13 mouse cellular contexts compared by ENCODE assay signal in genomic region chr6:129399945-129400344, GRCm38 (mm10). TPM values are rescaled to one million over a fixed set of nuclear protein-coding genes. Genes with fewer than 3 reads are reported as not detected.
DNase-seq lines count a peak whose midpoint lies in the region; ATAC-seq and TF ChIP-seq lines count a peak whose summit lies in the region.
"Had no signal": no experiment of that assay in that cellular context is flagged by ENCODE, and none has a peak within 500 bp of the region (broad histone marks: within the 10 kb centered on the region; RNA-seq: fewer than 3 reads in every experiment).

No protein-coding gene starts in this region.

- H3K4me1 ChIP-seq in heart, postnatal 0 days (ENCODE audit: control insufficient read depth, insufficient read depth), result no peaks in the 10 kb centered on the region
- H3K4me1 ChIP-seq in liver, embryonic 14.5 days (replicated peaks; ENCODE audit: control insufficient read depth in 2 of 2, insufficient read depth in 2 of 2, low read length in 1 of 2), result no peaks in the 10 kb centered on the region; a peak in 1 of 4 replicates
- H3K4me1 ChIP-seq in hindbrain, embryonic 11.5 days (replicated peaks; ENCODE audit: control insufficient read depth, insufficient read depth, low read length), result no peaks in the 10 kb centered on the region
- no peaks in the 10 kb centered on the region for H3K4me1 ChIP-seq in forebrain, embryonic 14.5 days (ENCODE audit: control insufficient read depth, insufficient read depth, low read length)
- H3K4me1 ChIP-seq: forebrain, embryonic 12.5 days; neural tube, embryonic 12.5 days had no signal

- H3K4me2 ChIP-seq in heart, postnatal 0 days (ENCODE audit: low read depth, low read length), result no peak overlapping the region
- no peak overlapping the region for H3K4me2 ChIP-seq in liver, embryonic 14.5 days (ENCODE audit: low read depth)
- no peak overlapping the region for H3K4me2 ChIP-seq in hindbrain, embryonic 11.5 days (replicated peaks; ENCODE audit: low read depth, low read length)
- H3K4me2 ChIP-seq in forebrain, embryonic 14.5 days (ENCODE audit: low read length), result no peak overlapping the region
- H3K4me2 ChIP-seq: forebrain, embryonic 12.5 days; neural tube, embryonic 12.5 days had no signal

- TF ChIP-seq CTCF in heart, postnatal 0 days (IDR thresholded peaks at IDR 0.05; ENCODE audit: low read depth), result no peak
- TF ChIP-seq CTCF in liver, embryonic 14.5 days (IDR thresholded peaks at IDR 0.05; ENCODE audit: low read depth), result no peak

- peak; percentile 57; the same call in 1 of the 2 replicates for ATAC-seq in heart, postnatal 0 days (ENCODE audit: insufficient read depth, low read depth)
- peak; percentile 51; the same call in 1 of the 2 replicates for ATAC-seq in liver, embryonic 14.5 days (ENCODE audit: insufficient read depth)
- ATAC-seq in hindbrain, embryonic 11.5 days (ENCODE audit: low FRiP score), result no peak
- no peak for ATAC-seq in forebrain, embryonic 14.5 days

- no peaks in the 10 kb centered on the region for H3K27me3 ChIP-seq in heart, postnatal 0 days (ENCODE audit: control insufficient read depth, insufficient read depth, low read length)
- no peaks in the 10 kb centered on the region for H3K27me3 ChIP-seq in liver, embryonic 14.5 days (ENCODE audit: control insufficient read depth, insufficient read depth, low read length)
- H3K27me3 ChIP-seq in hindbrain, embryonic 11.5 days (ENCODE audit: control insufficient read depth, insufficient read depth, low read length), result no peaks in the 10 kb centered on the region
- H3K27me3 ChIP-seq in forebrain, embryonic 14.5 days (replicated peaks; ENCODE audit: control insufficient read depth, insufficient read depth, low read length), result no peaks in the 10 kb centered on the region
- H3K27me3 ChIP-seq: forebrain, embryonic 12.5 days; neural tube, embryonic 12.5 days had no signal

- no peaks in the 10 kb centered on the region for H3K9me3 ChIP-seq in heart, postnatal 0 days (replicated peaks; ENCODE audit: control insufficient read depth, low read length)
- H3K9me3 ChIP-seq in liver, embryonic 14.5 days (ENCODE audit: control insufficient read depth, low read length), result no peaks in the 10 kb centered on the region
- no peaks in the 10 kb centered on the region for H3K9me3 ChIP-seq in hindbrain, embryonic 11.5 days (ENCODE audit: control insufficient read depth, low read length)
- H3K9me3 ChIP-seq in forebrain, embryonic 14.5 days (replicated peaks; ENCODE audit: control insufficient read depth, low read length), result no peaks in the 10 kb centered on the region
- H3K9me3 ChIP-seq: forebrain, embryonic 12.5 days; neural tube, embryonic 12.5 days had no signal

- H3K27ac ChIP-seq in heart, postnatal 0 days (ENCODE audit: low read depth), result peak overlapping the region; percentile 55; the same call in 1 of the 2 replicates
- H3K27ac ChIP-seq in liver, embryonic 14.5 days, result no peak overlapping the region
- no peak overlapping the region for H3K27ac ChIP-seq in hindbrain, embryonic 11.5 days (ENCODE audit: low read depth, low read length)
- no peak overlapping the region for H3K27ac ChIP-seq in forebrain, embryonic 14.5 days (ENCODE audit: low read depth, low read length)
- H3K27ac ChIP-seq: forebrain, embryonic 12.5 days; neural tube, embryonic 12.5 days had no signal

- 20% methylated on average over 6 of the region's 6 CpGs for WGBS in heart, postnatal 0 days
- 37% methylated on average over 6 of the region's 6 CpGs for WGBS in liver, embryonic 14.5 days (ENCODE audit: insufficient replicate concordance)
- WGBS in hindbrain, embryonic 11.5 days, result 77% methylated on average over 6 of the region's 6 CpGs
- 63% methylated on average over 6 of the region's 6 CpGs for WGBS in forebrain, embryonic 14.5 days

- peak; percentile 4 for DNase-seq in ovary, postnatal 14 days (ENCODE audit: low spot score)
- no peak for DNase-seq in ovary, adult 18-20 months (ENCODE audit: low spot score)
- peak; percentile 54 for DNase-seq in heart, postnatal 0 days (ENCODE audit: low spot score)
- DNase-seq in liver, embryonic 14.5 days (ENCODE audit: low read depth in 3 of 3, low spot score in 3 of 3), result no peak
- DNase-seq in skeletal muscle tissue, adult 2 months (ENCODE audit: low read depth, low spot score), result peak; percentile 27
- no peak for DNase-seq in hindbrain, embryonic 11.5 days (ENCODE audit: low spot score)
- DNase-seq in forebrain, embryonic 14.5 days (ENCODE audit: low spot score), result no peak
- DNase-seq in embryo, embryonic 11 days, result no peak
- DNase-seq: cerebellum, adult 11-12 months; layer of hippocampus, postnatal 36 days had no signal

- no peaks in the 10 kb centered on the region for H3K36me3 ChIP-seq in heart, postnatal 0 days (replicated peaks; ENCODE audit: control insufficient read depth, insufficient read depth, low read length)
- H3K36me3 ChIP-seq in liver, embryonic 14.5 days (replicated peaks; ENCODE audit: control insufficient read depth, insufficient read depth, low read depth), result no peaks in the 10 kb centered on the region
- no peaks in the 10 kb centered on the region for H3K36me3 ChIP-seq in hindbrain, embryonic 11.5 days (ENCODE audit: control insufficient read depth, insufficient read depth, low read length)
- H3K36me3 ChIP-seq in forebrain, embryonic 14.5 days (ENCODE audit: control insufficient read depth, insufficient read depth, low read length), result no peaks in the 10 kb centered on the region
- H3K36me3 ChIP-seq: forebrain, embryonic 12.5 days; neural tube, embryonic 12.5 days had no signal

- H3K4me3 ChIP-seq in heart, postnatal 0 days (ENCODE audit: low read depth, low read length), result no peak overlapping the region
- H3K4me3 ChIP-seq in liver, embryonic 14.5 days (ENCODE audit: insufficient read depth in 1 of 2, low read depth in 2 of 2, low read length in 2 of 2), result no peak overlapping the region
- H3K4me3 ChIP-seq in hindbrain, embryonic 11.5 days (ENCODE audit: low read depth, low read length), result no peak overlapping the region
- H3K4me3 ChIP-seq in forebrain, embryonic 14.5 days (ENCODE audit: low read depth, low read length), result no peak overlapping the region
- H3K4me3 ChIP-seq: forebrain, embryonic 12.5 days; neural tube, embryonic 12.5 days had no signal

- H3K9ac ChIP-seq in heart, postnatal 0 days (replicated peaks; ENCODE audit: low read depth, low read length), result no peak overlapping the region
- no peak overlapping the region for H3K9ac ChIP-seq in liver, embryonic 14.5 days (replicated peaks)
- no peak overlapping the region for H3K9ac ChIP-seq in hindbrain, embryonic 11.5 days (ENCODE audit: low read depth, low read length)
- H3K9ac ChIP-seq in forebrain, embryonic 14.5 days (ENCODE audit: low read length), result no peak overlapping the region
- H3K9ac ChIP-seq: forebrain, embryonic 12.5 days; neural tube, embryonic 12.5 days had no signal

- TF ChIP-seq EP300 in heart, postnatal 0 days (IDR thresholded peaks at IDR 0.05; ENCODE audit: low read depth), result no peak
- no peak for TF ChIP-seq EP300 in liver, embryonic 14.5 days (IDR thresholded peaks at IDR 0.05; ENCODE audit: low read depth)

RNA-seq across cellular contexts. Expression of gene Clec1b, which starts 2.8 kb away (rescaled TPM):
- 0.15 TPM in 1 of 2 replicates, not detected in the other for total RNA-seq in heart, postnatal 0 days (2014; rRNA removed; ENCODE audit: low replicate concordance)
- polyA plus RNA-seq in heart, postnatal 0 days (2015; fragmentation: Nextera tagmentation; extraction: Ambion mirVana), result 2.5 and 2.7 TPM in 2 replicates
- 6.8 and 12.5 TPM in 2 replicates for polyA plus RNA-seq in liver, embryonic 14.5 days (2012; rRNA removed)
- 23.3 and 29.5 TPM in 2 replicates for polyA plus RNA-seq in liver, embryonic 14.5 days (2014; fragmentation: Nextera tagmentation; extraction: Ambion mirVana)
- polyA plus RNA-seq in hindbrain, embryonic 11.5 days (2014; fragmentation: Nextera tagmentation; extraction: Ambion mirVana), result 12.5 and 12.9 TPM in 2 replicates
- polyA plus RNA-seq in forebrain, embryonic 14.5 days (2014; fragmentation: Nextera tagmentation; extraction: Ambion mirVana), result 1.6 and 2.0 TPM in 2 replicates
- total RNA-seq: layer of hippocampus, postnatal 36 days had no signal

RNA-seq across cellular contexts. Expression of gene Clec9a, which starts 8.7 kb away (rescaled TPM):
- not detected in 2 replicates for total RNA-seq in heart, postnatal 0 days (2014; rRNA removed; ENCODE audit: low replicate concordance)
- 0.22 and 0.23 TPM in 2 replicates for polyA plus RNA-seq in heart, postnatal 0 days (2015; fragmentation: Nextera tagmentation; extraction: Ambion mirVana)
- 0.79 and 1.0 TPM in 2 replicates for polyA plus RNA-seq in liver, embryonic 14.5 days (2012; rRNA removed)
- 0.25 and 0.97 TPM in 2 replicates for polyA plus RNA-seq in liver, embryonic 14.5 days (2014; fragmentation: Nextera tagmentation; extraction: Ambion mirVana)
- polyA plus RNA-seq in hindbrain, embryonic 11.5 days (2014; fragmentation: Nextera tagmentation; extraction: Ambion mirVana), result 0.33 and 0.46 TPM in 2 replicates
- 0.10 and 0.19 TPM in 2 replicates for polyA plus RNA-seq in forebrain, embryonic 14.5 days (2014; fragmentation: Nextera tagmentation; extraction: Ambion mirVana)
- total RNA-seq: layer of hippocampus, postnatal 36 days had no signal

RNA-seq across cellular contexts. Expression of gene Clec12b, which starts 14.3 kb away (rescaled TPM):
- total RNA-seq in heart, postnatal 0 days (2014; rRNA removed; ENCODE audit: low replicate concordance), result not detected in 2 replicates
- 0.11 and 0.16 TPM in 2 replicates for polyA plus RNA-seq in heart, postnatal 0 days (2015; fragmentation: Nextera tagmentation; extraction: Ambion mirVana)
- 0.02 and 0.03 TPM in 2 replicates for polyA plus RNA-seq in liver, embryonic 14.5 days (2012; rRNA removed)
- polyA plus RNA-seq in liver, embryonic 14.5 days (2014; fragmentation: Nextera tagmentation; extraction: Ambion mirVana), result not detected in 2 replicates
- polyA plus RNA-seq in hindbrain, embryonic 11.5 days (2014; fragmentation: Nextera tagmentation; extraction: Ambion mirVana), result not detected in 2 replicates
- not detected in 2 replicates for polyA plus RNA-seq in forebrain, embryonic 14.5 days (2014; fragmentation: Nextera tagmentation; extraction: Ambion mirVana)
- total RNA-seq: layer of hippocampus, postnatal 36 days had no signal
- polyA plus RNA-seq: forebrain, embryonic 12.5 days; neural tube, embryonic 12.5 days; stomach, embryonic 14.5 days had no signal

RNA-seq across cellular contexts. Expression of gene Clec1a, which starts 51.9 kb away (rescaled TPM):
- 8.9 and 23.3 TPM in 2 replicates for total RNA-seq in heart, postnatal 0 days (2014; rRNA removed; ENCODE audit: low replicate concordance)
- 9.1 and 10.5 TPM in 2 replicates for polyA plus RNA-seq in heart, postnatal 0 days (2015; fragmentation: Nextera tagmentation; extraction: Ambion mirVana)
- 0.03 and 0.04 TPM in 2 replicates for polyA plus RNA-seq in liver, embryonic 14.5 days (2012; rRNA removed)
- polyA plus RNA-seq in liver, embryonic 14.5 days (2014; fragmentation: Nextera tagmentation; extraction: Ambion mirVana), result 0.23 and 0.28 TPM in 2 replicates
- polyA plus RNA-seq in hindbrain, embryonic 11.5 days (2014; fragmentation: Nextera tagmentation; extraction: Ambion mirVana), result 1.3 and 1.4 TPM in 2 replicates
- 1.3 and 1.5 TPM in 2 replicates for polyA plus RNA-seq in forebrain, embryonic 14.5 days (2014; fragmentation: Nextera tagmentation; extraction: Ambion mirVana)

RNA-seq across cellular contexts. Expression of gene Clec12a, which starts 57.5 kb away (rescaled TPM):
- not detected in 2 replicates for total RNA-seq in heart, postnatal 0 days (2014; rRNA removed; ENCODE audit: low replicate concordance)
- 0.36 and 0.37 TPM in 2 replicates for polyA plus RNA-seq in heart, postnatal 0 days (2015; fragmentation: Nextera tagmentation; extraction: Ambion mirVana)
- 3.3 and 5.5 TPM in 2 replicates for polyA plus RNA-seq in liver, embryonic 14.5 days (2012; rRNA removed)
- polyA plus RNA-seq in liver, embryonic 14.5 days (2014; fragmentation: Nextera tagmentation; extraction: Ambion mirVana), result 9.5 and 10.4 TPM in 2 replicates
- 0.25 and 0.36 TPM in 2 replicates for polyA plus RNA-seq in hindbrain, embryonic 11.5 days (2014; fragmentation: Nextera tagmentation; extraction: Ambion mirVana)
- 0.18 and 0.27 TPM in 2 replicates for polyA plus RNA-seq in forebrain, embryonic 14.5 days (2014; fragmentation: Nextera tagmentation; extraction: Ambion mirVana)

Comparison
In these comparisons a context has a peak if more than half of its experiments do, and no peak if none do; other contexts are left out.
1. DNase-seq: peak in ovary, postnatal 14 days (single experiment), heart, postnatal 0 days (single experiment) and skeletal muscle tissue, adult 2 months (single experiment); none in ovary, adult 18-20 months (single experiment), liver, embryonic 14.5 days (0 of 3), hindbrain, embryonic 11.5 days (single experiment), forebrain, embryonic 14.5 days (single experiment) and embryo, embryonic 11 days (single experiment).
2. ATAC-seq: peak in heart, postnatal 0 days (single experiment) and liver, embryonic 14.5 days (single experiment); none in hindbrain, embryonic 11.5 days (single experiment) and forebrain, embryonic 14.5 days (single experiment).